Mouse (Mus musculus): ENCODE data around the gene Clptm1l. TPM values are rescaled to one million over a fixed set of nuclear protein-coding genes. Genes with fewer than 3 reads are reported as not detected.

Clptm1l gene
- polyA plus RNA-seq (2012): 39.0 and 49.2 TPM in 2 replicates

DNA sequence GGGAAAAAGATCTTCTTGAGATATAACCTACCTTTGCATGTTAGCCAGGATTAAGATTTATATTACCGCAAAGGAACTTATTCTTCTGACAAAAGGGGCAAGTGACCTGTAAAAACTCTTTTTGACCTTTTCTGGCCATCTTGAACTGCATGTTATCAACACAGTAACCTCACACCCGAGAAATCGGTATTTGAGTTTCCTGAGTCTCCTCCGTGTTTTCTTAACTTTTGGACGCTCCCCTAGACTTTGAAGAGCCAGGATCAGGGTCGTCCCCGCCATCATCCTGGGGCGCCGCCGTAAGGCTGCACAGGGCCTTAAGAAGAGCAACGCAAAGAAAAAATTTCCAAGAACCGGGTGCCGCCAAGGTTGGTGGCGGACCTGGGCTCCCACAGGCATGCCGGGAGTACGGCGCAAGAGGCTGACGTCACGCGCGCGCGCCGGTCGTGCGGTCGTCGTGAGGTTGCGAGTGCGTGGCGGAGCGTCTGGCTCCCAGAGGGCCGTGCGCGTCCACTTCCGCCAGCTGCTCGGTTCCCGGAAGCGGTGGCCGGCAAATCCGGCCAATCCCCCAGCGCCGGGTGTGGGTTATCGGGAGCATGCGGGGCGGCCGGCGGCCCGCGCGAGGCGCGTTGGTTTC is at the start of gene Clptm1l:
TSS of gene Clptm1l (plus strand) at position 485 of the 634 bp plus-strand sequence.
- no peak for TF ChIP-seq GATA1 (IDR thresholded peaks at IDR 0.05; ENCODE audit: low read length)

- TF ChIP-seq GATA1 (IDR thresholded peaks at IDR 0.05; ENCODE audit: low read length): no peak
Measured at GRCm38 (mm10) chr13:73564201-73564600, 39.6 kb upstream of the Clptm1l start.

- no peak for TF ChIP-seq GATA1 (IDR thresholded peaks at IDR 0.05; ENCODE audit: low read length)
Measured at GRCm38 (mm10) chr13:73575051-73575450, 28.8 kb upstream of the Clptm1l start.

- TF ChIP-seq GATA1 (IDR thresholded peaks at IDR 0.05; ENCODE audit: low read length): no peak
Measured at GRCm38 (mm10) chr13:73577277-73577676, 26.5 kb upstream of the Clptm1l start.

DNA sequence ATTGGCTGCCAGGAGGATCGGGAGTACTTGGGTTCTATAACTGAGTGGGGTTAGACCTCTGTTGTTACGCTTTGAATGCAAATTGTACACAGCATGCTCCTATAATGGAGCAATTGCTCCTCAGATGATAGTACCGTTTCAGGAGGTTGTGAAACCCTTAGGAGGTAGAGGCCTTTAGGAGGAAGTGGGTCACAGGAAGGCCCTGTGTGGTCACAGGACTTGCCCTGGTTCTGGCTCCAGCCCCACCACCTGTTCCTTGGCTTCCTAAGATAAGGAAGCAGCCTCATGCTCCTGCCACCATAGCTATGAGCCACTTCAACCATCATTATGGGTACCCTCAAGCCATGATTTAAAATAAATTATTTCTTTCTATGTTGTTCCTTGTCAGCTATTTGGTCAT is 12.3 kb upstream of the Clptm1l start:
- no peak for TF ChIP-seq GATA1 (IDR thresholded peaks at IDR 0.05; ENCODE audit: low read length)

- TF ChIP-seq GATA1 (IDR thresholded peaks at IDR 0.05; ENCODE audit: low read length): no peak
Measured at GRCm38 (mm10) chr13:73592546-73592945, 11.3 kb upstream of the Clptm1l start.

DNA sequence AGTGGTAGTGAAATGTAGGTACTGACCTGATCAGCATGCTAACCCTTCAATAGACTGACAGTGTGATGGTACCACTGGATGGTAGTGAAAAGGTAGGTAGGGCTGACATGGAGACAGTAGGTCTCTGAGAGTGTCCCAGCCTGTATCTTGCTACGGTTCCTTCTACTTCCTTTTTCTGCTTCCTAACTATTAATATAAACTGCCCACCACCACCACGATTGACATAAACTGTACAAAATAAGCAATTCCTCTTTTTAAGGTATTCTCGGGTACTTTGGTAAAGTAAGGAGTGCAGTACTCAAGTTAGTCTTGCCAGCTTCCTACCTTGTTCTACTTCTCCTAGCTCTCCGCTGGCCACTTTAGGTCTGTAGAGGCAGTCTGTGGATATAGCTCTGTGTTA is 7.5 kb upstream of the Clptm1l start:
- no peak for TF ChIP-seq GATA1 (IDR thresholded peaks at IDR 0.05; ENCODE audit: low read length)

DNA sequence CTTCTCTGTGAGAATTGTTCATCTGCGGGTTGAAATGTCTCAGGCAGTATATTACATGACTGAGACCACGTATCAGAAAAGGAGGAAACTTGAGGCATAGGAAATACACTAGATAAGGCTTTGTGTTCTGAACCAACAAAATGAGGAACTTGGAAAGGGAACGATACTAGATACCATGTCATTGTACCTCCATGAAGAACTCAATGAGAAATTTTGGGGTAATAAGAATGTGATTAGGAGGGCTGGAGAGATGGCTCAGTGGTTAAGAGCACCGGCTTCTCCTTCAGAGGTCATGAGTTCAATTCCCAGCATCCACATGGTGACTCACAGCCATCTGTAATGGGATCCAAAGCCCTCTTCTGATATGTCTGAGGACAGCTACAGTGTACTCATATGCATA is 3.6 kb upstream of the Clptm1l start:
- TF ChIP-seq GATA1 (IDR thresholded peaks at IDR 0.05; ENCODE audit: low read length): peak; percentile 22

GRCm38 (mm10) chr13:73603046-73603445 is 760 bp upstream of the Clptm1l start:
- TF ChIP-seq GATA1 (IDR thresholded peaks at IDR 0.05; ENCODE audit: low read length): no peak

DNA sequence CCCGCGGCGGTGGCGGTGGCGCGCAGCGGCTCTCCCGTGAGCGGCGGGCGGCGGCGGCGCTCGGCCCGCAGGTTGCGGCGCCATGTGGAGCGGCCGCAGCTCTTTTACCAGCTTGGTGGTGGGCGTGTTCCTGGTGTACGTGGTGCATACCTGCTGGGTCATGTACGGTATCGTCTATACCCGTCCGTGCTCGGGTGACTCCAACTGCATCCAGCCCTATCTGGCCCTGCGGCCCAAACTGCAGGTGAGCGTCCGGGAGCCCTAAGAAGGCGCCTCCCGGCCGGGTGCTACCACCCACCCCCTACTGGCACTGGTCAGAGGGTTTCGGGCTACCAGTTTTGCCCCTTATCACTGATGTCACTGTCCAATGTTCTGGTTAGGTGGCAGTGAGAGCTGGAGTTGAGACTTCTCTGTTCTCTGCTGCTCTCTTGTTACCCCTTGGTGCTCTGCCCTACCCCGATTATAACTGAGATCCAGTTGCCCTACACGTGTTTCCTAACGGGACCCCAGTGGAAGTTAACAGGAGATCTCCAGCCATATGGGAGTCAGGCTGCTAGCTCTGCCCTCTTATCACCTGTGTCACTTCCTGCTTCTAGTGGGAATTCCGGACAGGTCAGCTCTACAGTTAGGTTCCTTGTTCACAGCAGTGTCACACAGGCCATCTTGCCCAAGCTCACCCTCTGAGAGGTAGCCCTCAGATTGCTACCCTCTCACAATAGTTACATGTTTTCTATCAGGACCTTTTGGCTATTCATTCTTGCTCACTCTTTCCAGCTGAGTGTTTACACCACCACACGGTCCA is 551 bp downstream of the Clptm1l start:
- TF ChIP-seq GATA1 (IDR thresholded peaks at IDR 0.05; ENCODE audit: low read length): no peak

DNA sequence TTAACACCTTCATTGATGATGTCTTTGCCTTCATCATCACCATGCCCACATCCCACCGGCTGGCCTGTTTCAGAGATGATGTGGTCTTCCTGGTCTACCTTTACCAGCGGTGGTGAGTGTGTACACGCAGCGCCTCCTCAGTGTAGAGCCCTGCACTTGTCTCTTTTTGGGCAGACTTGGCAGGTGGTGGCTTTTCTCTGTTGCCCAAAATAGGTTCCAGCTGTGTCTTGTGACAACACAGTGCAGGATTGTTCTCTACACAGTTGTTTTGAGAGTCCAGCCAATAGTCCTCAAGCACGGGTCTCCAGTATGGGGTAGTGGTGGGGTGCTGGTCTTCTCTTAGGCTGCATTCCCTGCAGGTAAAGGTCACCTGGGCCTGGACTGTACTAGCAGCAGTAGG is 14.6 kb downstream of the Clptm1l start:
- TF ChIP-seq GATA1 (IDR thresholded peaks at IDR 0.05; ENCODE audit: low read length): no peak

GRCm38 (mm10) chr13:73620637-73621036 is 16.8 kb downstream of the Clptm1l start:
- no peak for TF ChIP-seq GATA1 (IDR thresholded peaks at IDR 0.05; ENCODE audit: low read length)

DNA sequence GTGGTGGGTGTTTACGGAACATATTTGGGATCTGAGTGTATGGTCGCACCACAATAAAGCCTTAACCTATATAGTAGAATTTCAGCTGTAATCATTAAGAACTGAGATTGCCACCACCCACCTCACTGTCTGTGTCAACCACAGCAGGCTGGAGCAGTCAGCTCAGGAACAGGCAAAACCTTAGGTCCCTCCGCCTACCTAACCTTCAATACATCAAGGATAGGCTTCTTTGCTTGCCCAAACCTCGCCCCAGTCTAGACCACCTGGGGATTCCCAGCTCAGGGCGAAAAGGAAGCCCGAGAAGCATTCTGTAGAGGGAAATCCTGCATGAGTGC is 22.6 kb downstream of the Clptm1l start:
- no peak for TF ChIP-seq GATA1 (IDR thresholded peaks at IDR 0.05; ENCODE audit: low read length)

GRCm38 (mm10) chr13:73626745-73627549 is 23.1 kb downstream of the Clptm1l start, which contains the start of gene Tert:
Tert (plus strand) TSS chr13:73626911.
- no peak for TF ChIP-seq GATA1 (IDR thresholded peaks at IDR 0.05; ENCODE audit: low read length)

- no peak for TF ChIP-seq GATA1 (IDR thresholded peaks at IDR 0.05; ENCODE audit: low read length)
Measured at GRCm38 (mm10) chr13:73628586-73629113, 24.8 kb downstream of the Clptm1l start.

DNA sequence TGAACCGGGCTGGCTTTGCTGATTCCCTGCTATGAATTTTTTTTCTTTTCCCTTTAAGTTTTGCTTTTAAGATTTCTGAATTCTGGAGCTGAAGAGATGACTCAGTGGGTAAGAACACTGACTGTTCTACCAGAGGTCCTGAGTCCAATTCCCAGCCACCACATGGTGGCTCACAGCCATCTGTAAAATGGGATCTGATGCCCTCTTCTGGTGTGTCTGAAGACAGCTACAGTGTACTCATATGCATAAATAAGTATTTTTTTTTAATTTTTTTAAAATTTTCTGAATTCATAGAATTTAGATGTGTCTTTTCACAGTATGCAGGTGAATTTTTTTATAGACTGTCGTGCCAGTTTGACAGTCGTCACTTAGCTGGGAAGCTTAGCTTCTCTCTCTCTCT is 28.0 kb downstream of the Clptm1l start:
- no peak for TF ChIP-seq GATA1 (IDR thresholded peaks at IDR 0.05; ENCODE audit: low read length)

Measured in G1E-ER4 (cell line).